Mouse (Mus musculus): ENCODE measurements around the gene Gm45062. TPM values are rescaled to one million over a fixed set of nuclear protein-coding genes. Genes with fewer than 3 reads are reported as not detected.

The Gm45062 gene
- polyA plus RNA-seq, 1 experiment = not detected

DNA sequence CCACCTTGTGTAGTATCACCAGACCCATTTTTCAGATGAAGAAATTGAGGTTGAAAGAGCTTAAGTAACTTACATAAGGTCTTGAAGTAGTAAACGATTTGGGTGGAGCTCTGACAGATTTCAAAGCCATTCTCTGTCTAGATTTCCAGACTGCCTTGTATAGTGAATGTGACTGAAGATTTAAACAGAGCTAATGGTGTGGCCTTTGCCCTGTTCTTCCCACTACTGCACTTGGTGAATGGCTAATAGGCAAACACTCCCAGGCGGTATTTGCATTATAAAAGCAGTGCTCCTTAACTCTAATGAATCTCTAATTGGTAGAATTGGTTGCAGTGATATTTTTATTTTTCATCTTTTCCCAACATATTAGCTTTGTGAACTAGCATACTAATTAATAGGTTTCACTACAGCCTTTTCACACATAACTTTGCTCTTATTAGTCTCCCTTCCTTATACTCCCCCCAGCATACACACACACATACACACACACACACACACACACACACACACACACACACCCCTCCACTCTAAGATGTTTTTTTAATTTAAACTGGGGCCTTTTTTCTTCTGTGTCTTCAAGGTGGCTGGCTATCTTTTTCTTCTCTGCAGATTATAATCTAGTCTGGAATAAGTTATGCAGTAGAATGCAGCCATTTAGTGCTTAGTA is 109.1 kb downstream of the Gm45062 start:
- no peak overlapping the region for H3K27ac ChIP-seq (ENCODE audit: insufficient read depth, low read depth, low read length)
- H3K27me3 ChIP-seq (ENCODE audit: control insufficient read depth, insufficient read depth, low read length) = no peaks in the 10 kb centered on the region
- H3K36me3 ChIP-seq (ENCODE audit: control insufficient read depth, insufficient read depth, low read length) = 0 out of 2 replicates have a peak, but pooled peaks cover 1% of the 10 kb centered on the region
- H3K4me1 ChIP-seq (ENCODE audit: control insufficient read depth, insufficient read depth, insufficient read length, low read length) = no peaks in the 10 kb centered on the region; the same call in 1 of the 2 replicates
- WGBS = 29% methylated on average over 2 of the region's 2 CpGs
- no peak overlapping the region for H3K4me3 ChIP-seq (ENCODE audit: low read depth, low read length)
- no peak for TF ChIP-seq CTCF (IDR thresholded peaks at IDR 0.05; ENCODE audit: extremely low read depth, insufficient read length, insufficient replicate concordance, low read depth, low read length)

DNA sequence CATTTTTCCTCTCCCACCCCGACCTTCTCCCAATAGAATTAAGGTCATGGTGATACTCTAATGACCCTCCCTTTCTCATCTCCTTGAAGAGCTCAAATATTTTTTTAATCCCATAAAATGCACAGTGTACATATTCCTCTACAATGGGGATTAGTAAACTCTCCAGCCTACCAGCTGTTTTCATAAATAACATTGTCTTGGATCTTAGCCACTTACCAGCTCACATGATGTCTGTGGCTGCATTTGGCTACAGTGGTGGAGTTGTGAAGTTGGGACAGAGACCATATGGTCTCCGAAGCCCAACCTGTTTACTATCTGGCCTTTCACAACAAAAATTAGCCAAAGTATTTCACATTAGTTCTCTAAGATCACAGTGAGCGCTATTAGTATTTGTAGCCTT is 111.4 kb downstream of the Gm45062 start:
- no peak overlapping the region for H3K4me3 ChIP-seq (ENCODE audit: low read depth, low read length)
- H3K27ac ChIP-seq (ENCODE audit: insufficient read depth, low read depth, low read length) = no peak overlapping the region
- WGBS = 74% methylated on average over 3 of the region's 3 CpGs
- no peaks in the 10 kb centered on the region for H3K27me3 ChIP-seq (ENCODE audit: control insufficient read depth, insufficient read depth, low read length)
- no peaks in the 10 kb centered on the region; the same call in 1 of the 2 replicates for H3K4me1 ChIP-seq (ENCODE audit: control insufficient read depth, insufficient read depth, insufficient read length, low read length)
- 0 out of 2 replicates have a peak, but pooled peaks cover under 1% of the 10 kb centered on the region for H3K36me3 ChIP-seq (ENCODE audit: control insufficient read depth, insufficient read depth, low read length)
- no peak for TF ChIP-seq POLR2A (IDR thresholded peaks at IDR 0.05; ENCODE audit: low read depth, low read length)
- TF ChIP-seq CTCF (IDR thresholded peaks at IDR 0.05; ENCODE audit: extremely low read depth, insufficient read length, insufficient replicate concordance, low read depth, low read length) = no peak

DNA sequence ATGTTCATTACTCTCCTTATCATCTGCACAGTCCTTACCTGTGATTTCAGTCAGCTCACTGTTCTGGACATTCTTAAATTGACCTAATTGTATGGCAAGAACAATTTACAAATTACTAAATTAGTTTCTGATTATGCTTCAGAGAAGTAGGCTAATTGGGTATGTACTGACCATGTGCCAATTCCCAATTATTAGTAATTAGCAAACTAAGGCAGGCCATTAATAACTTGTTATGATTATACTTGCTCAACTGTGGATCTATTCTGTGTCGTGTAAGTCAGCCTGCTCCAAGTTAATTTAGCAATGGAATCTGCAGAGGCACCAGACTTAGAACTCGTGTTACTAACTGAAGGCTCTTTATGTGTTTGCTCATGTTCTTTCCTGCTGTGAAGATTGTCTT is 113.8 kb downstream of the Gm45062 start:
- 81% methylated on average over 2 of the region's 2 CpGs for WGBS
- H3K27me3 ChIP-seq (ENCODE audit: control insufficient read depth, insufficient read depth, low read length) = no peaks in the 10 kb centered on the region
- H3K4me1 ChIP-seq (ENCODE audit: control insufficient read depth, insufficient read depth, insufficient read length, low read length) = no peaks in the 10 kb centered on the region
- TF ChIP-seq CTCF (IDR thresholded peaks at IDR 0.05; ENCODE audit: extremely low read depth, insufficient read length, insufficient replicate concordance, low read depth, low read length) = no peak
- TF ChIP-seq POLR2A (IDR thresholded peaks at IDR 0.05; ENCODE audit: low read depth, low read length) = no peak
- H3K36me3 ChIP-seq (ENCODE audit: control insufficient read depth, insufficient read depth, low read length) = peaks cover 2% of the 10 kb centered on the region; the same call in 1 of the 2 replicates
- H3K4me3 ChIP-seq (ENCODE audit: low read depth, low read length) = no peak overlapping the region
- H3K27ac ChIP-seq (ENCODE audit: insufficient read depth, low read depth, low read length) = no peak overlapping the region

DNA sequence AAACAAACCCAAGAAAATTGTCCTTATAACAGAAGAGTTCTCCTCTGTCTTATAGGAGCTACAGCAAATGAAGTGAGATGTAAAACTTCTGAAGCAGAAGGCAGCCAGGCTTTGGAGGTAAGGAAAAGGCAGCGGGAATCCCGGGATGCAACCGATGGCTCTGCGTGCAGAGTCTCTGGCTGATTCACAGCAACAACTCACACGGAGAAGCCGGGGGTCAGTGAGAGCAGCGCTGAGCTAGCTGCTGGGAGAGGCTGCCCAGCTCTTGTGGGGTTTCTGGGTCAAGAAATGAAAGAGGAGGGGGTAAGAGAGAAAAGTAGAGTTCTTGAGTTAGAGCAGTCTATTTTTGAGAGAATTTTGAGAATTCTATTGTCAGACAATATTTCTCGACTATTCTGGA is 114.6 kb downstream of the Gm45062 start:
- no peak overlapping the region for H3K27ac ChIP-seq (ENCODE audit: insufficient read depth, low read depth, low read length)
- H3K27me3 ChIP-seq (ENCODE audit: control insufficient read depth, insufficient read depth, low read length) = no peaks in the 10 kb centered on the region
- no peaks in the 10 kb centered on the region for H3K4me1 ChIP-seq (ENCODE audit: control insufficient read depth, insufficient read depth, insufficient read length, low read length)
- WGBS = 67% methylated on average over 8 of the region's 8 CpGs
- TF ChIP-seq CTCF (IDR thresholded peaks at IDR 0.05; ENCODE audit: extremely low read depth, insufficient read length, insufficient replicate concordance, low read depth, low read length) (no peak), POLR2A (IDR thresholded peaks at IDR 0.05; ENCODE audit: low read depth, low read length) (no peak)
- peaks cover 2% of the 10 kb centered on the region; the same call in 1 of the 2 replicates for H3K36me3 ChIP-seq (ENCODE audit: control insufficient read depth, insufficient read depth, low read length)
- no peak overlapping the region for H3K4me3 ChIP-seq (ENCODE audit: low read depth, low read length)

DNA sequence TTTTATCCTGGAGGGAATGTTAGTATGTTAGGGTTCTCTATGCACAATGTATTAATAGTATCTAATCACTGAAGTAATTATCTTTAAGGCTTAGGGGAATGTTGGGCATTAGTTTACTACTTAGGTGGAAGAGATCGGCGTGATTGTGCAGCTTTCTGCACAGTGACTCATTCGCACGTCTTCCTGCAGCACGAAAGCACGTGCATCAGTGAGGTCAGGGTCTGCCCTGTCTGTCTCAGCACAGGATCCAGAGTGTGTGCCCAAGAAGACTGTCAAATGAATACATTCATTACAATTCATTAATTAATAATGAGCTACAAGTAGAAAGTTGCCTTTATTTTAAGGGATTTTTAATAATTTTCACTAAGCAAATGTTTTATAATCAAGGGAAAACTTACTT is 115.0 kb downstream of the Gm45062 start:
- Histone ChIP-seq H3K4me1 (ENCODE audit: control insufficient read depth, insufficient read depth, insufficient read length, low read length) (no peaks in the 10 kb centered on the region), H3K27ac (ENCODE audit: insufficient read depth, low read depth, low read length) (no peak overlapping the region), H3K36me3 (ENCODE audit: control insufficient read depth, insufficient read depth, low read length) (peaks cover 2% of the 10 kb centered on the region; the same call in 1 of the 2 replicates), H3K4me3 (ENCODE audit: low read depth, low read length) (no peak overlapping the region), H3K27me3 (ENCODE audit: control insufficient read depth, insufficient read depth, low read length) (no peaks in the 10 kb centered on the region)
- WGBS = 49% methylated on average over 6 of the region's 6 CpGs
- TF ChIP-seq CTCF (IDR thresholded peaks at IDR 0.05; ENCODE audit: extremely low read depth, insufficient read length, insufficient replicate concordance, low read depth, low read length) (no peak), POLR2A (IDR thresholded peaks at IDR 0.05; ENCODE audit: low read depth, low read length) (no peak)

DNA sequence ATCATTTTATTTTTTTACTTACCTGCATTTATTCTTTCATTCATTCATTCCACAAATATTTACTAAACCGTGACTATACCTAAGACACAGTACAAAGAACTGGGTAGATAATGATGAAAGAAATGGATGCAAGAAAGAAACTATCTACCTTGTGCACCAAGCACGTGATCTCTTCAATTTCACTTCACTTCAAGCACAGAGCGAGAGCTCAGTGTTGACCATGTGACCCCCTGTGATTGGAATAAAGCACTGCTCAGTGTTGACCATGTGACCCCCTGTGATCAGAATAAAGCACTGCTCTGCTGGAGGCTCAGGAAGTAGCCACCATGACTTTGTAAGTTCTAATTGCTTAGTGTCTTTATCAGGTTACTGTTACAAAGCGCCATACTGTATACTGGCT is 115.5 kb downstream of the Gm45062 start:
- Histone ChIP-seq H3K4me1 (ENCODE audit: control insufficient read depth, insufficient read depth, insufficient read length, low read length) (no peaks in the 10 kb centered on the region), H3K4me3 (ENCODE audit: low read depth, low read length) (no peak overlapping the region), H3K36me3 (ENCODE audit: control insufficient read depth, insufficient read depth, low read length) (peaks cover 2% of the 10 kb centered on the region; the same call in 1 of the 2 replicates), H3K27ac (ENCODE audit: insufficient read depth, low read depth, low read length) (no peak overlapping the region), H3K27me3 (ENCODE audit: control insufficient read depth, insufficient read depth, low read length) (no peaks in the 10 kb centered on the region)
- 91% methylated on average over 4 of the region's 4 CpGs for WGBS
- TF ChIP-seq POLR2A (IDR thresholded peaks at IDR 0.05; ENCODE audit: low read depth, low read length) = no peak
- TF ChIP-seq CTCF (IDR thresholded peaks at IDR 0.05; ENCODE audit: extremely low read depth, insufficient read length, insufficient replicate concordance, low read depth, low read length) = no peak

DNA sequence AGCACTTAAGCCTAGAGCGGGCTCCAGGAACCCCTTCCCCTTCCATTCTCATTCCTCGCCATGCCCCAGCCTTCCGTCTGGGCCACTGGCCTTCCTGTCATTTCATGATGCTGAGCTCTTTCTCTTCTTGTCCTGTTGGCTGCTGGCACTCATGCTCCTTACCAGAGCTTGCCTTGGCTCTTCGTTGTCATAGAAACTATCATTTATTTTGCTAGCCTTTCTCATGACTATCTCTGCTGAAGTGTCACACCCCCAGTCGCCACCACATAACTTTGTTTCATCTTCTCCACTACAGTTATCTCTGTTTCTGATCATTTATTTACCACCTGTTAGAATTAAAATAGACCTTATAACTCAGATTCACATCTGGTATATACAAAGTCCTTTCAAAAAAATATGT is 117.1 kb downstream of the Gm45062 start:
- H3K36me3 ChIP-seq (ENCODE audit: control insufficient read depth, insufficient read depth, low read length) = peaks cover 2% of the 10 kb centered on the region; the same call in 1 of the 2 replicates
- no peaks in the 10 kb centered on the region for H3K27me3 ChIP-seq (ENCODE audit: control insufficient read depth, insufficient read depth, low read length)
- TF ChIP-seq POLR2A (IDR thresholded peaks at IDR 0.05; ENCODE audit: low read depth, low read length) (no peak), CTCF (IDR thresholded peaks at IDR 0.05; ENCODE audit: extremely low read depth, insufficient read length, insufficient replicate concordance, low read depth, low read length) (no peak)
- no peak overlapping the region for H3K4me3 ChIP-seq (ENCODE audit: low read depth, low read length)
- H3K27ac ChIP-seq (ENCODE audit: insufficient read depth, low read depth, low read length) = no peak overlapping the region
- H3K4me1 ChIP-seq (ENCODE audit: control insufficient read depth, insufficient read depth, insufficient read length, low read length) = no peaks in the 10 kb centered on the region
- WGBS = 92% methylated on average over 5 of the region's 5 CpGs
